9 mouse cellular contexts compared by ENCODE assay signal in the genomic region with DNA sequence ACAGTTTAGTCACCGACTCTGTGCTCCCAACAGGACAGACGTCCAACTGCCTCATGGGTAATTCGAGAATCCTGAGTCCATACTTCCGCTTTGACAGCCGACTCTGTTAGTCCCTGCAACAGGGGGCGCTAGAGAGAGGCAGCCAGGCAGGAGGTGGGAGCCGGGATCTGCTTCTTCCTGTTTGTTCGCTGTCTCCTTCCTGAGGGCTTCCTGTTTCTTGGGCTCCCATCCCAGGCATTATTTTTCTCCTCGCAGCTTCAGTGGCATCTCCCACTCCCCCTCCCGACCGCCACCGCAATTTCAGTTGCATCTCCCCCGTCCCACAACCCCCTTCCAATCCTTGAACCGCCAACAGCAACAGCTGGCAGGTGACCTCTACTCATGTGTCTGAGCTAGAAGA.
DNase-seq lines count a peak whose midpoint lies in the region; ATAC-seq and TF ChIP-seq lines count a peak whose summit lies in the region.
"Had no signal": no experiment of that assay in that cellular context is flagged by ENCODE, and none has a peak within 500 bp of the region (broad histone marks: within the 10 kb centered on the region; RNA-seq: fewer than 3 reads in every experiment).

No protein-coding gene starts in this region.

- H3K4me1 ChIP-seq in lung, embryonic 14.5 days (ENCODE audit: insufficient read depth) = peaks cover 4% of the 10 kb centered on the region; the same call in 1 of the 2 replicates

- 50% methylated on average over 14 of the region's 14 CpGs for WGBS in lung, embryonic 14.5 days

- H3K4me2 ChIP-seq in lung, embryonic 14.5 days = no peak overlapping the region
- H3K4me2 ChIP-seq: limb, embryonic 15.5 days had no signal

- ATAC-seq in lung, embryonic 14.5 days (ENCODE audit: insufficient read depth) = no peak

- no peaks in the 10 kb centered on the region for H3K9me3 ChIP-seq in lung, embryonic 14.5 days (ENCODE audit: low read depth, low read length)
- H3K9me3 ChIP-seq: limb, embryonic 15.5 days had no signal

- H3K9ac ChIP-seq in lung, embryonic 14.5 days = no peak overlapping the region
- H3K9ac ChIP-seq: limb, embryonic 15.5 days had no signal

- no peaks in the 10 kb centered on the region for H3K27me3 ChIP-seq in lung, embryonic 14.5 days (ENCODE audit: insufficient read depth, low read length)
- H3K27me3 ChIP-seq: limb, embryonic 15.5 days had no signal

- no peaks in the 10 kb centered on the region for H3K36me3 ChIP-seq in lung, embryonic 14.5 days (ENCODE audit: insufficient read depth)
- H3K36me3 ChIP-seq: limb, embryonic 15.5 days had no signal

- DNase-seq in B cell, adult 2 months = peak; percentile 19 to 34
- DNase-seq in R1 (ENCODE audit: low read depth, low spot score) = peak; percentile 86
- peak; percentile 44 for DNase-seq in gastrocnemius, adult 18-20 months (ENCODE audit: low spot score)
- DNase-seq in kidney, adult 11 months = peak; percentile 63
- DNase-seq in lung, embryonic 14.5 days = peak; percentile 73
- peak; percentile 42 for DNase-seq in thymus, postnatal 14 days
- no peak for DNase-seq in cerebellum, adult 8-10 months
- no peak for DNase-seq in layer of hippocampus, adult 9-10 months (ENCODE audit: low spot score)

- H3K27ac ChIP-seq in lung, embryonic 14.5 days (ENCODE audit: low read depth) = no peak overlapping the region
- H3K27ac ChIP-seq: limb, embryonic 15.5 days had no signal

- peak; percentile 68 for TF ChIP-seq CTCF in lung, embryonic 14.5 days (IDR thresholded peaks at IDR 0.05; ENCODE audit: low read depth)

- H3K4me3 ChIP-seq in lung, embryonic 14.5 days (ENCODE audit: low read depth, low read length) = no peak overlapping the region
- H3K4me3 ChIP-seq: limb, embryonic 15.5 days had no signal

Comparison
In these comparisons a context has a peak if more than half of its experiments do, and no peak if none do; other contexts are left out.
1. DNase-seq: peak in B cell, adult 2 months (2 of 2), R1 (single experiment), gastrocnemius, adult 18-20 months (single experiment), kidney, adult 11 months (single experiment), lung, embryonic 14.5 days (single experiment) and thymus, postnatal 14 days (single experiment); none in cerebellum, adult 8-10 months (single experiment) and layer of hippocampus, adult 9-10 months (single experiment).